Mouse (Mus musculus) myocyte (in vitro differentiated cells): ENCODE measurements around the gene C1galt1. TPM values are rescaled to one million over a fixed set of nuclear protein-coding genes. Genes with fewer than 3 reads are reported as not detected.

Source experiments
- H3K27me3 ChIP-seq: one replicate; pipeline ENCODE4 v1.6.1; 2011; ENCODE audit not compliant: control insufficient read depth, insufficient read depth, insufficient read length
- H3K36me3 ChIP-seq: one replicate; pipeline ENCODE4 v1.6.1; 2011; ENCODE audit not compliant: control insufficient read depth, insufficient read depth
- H3K4me2 ChIP-seq: one replicate; pipeline ENCODE4 v1.6.1; 2011; ENCODE audit warnings: low read depth, control low read depth
- H3K4me3 ChIP-seq: one replicate; pipeline ENCODE4 v1.5.1; 2011; ENCODE audit warnings: mild to moderate bottlenecking, control low read depth, moderate library complexity
- H3K79me2 ChIP-seq: one replicate; pipeline ENCODE4 v1.6.1; 2011; ENCODE audit not compliant: control insufficient read depth, insufficient read depth
- H3ac ChIP-seq: one replicate; pipeline ENCODE4 v1.6.1; 2011; ENCODE audit not compliant: control insufficient read depth, insufficient read length
- CEBPB ChIP-seq: IDR thresholded peaks from 2 replicates; pipeline ENCODE4 v1.6.1; 2011; ENCODE audit warnings: mild to moderate bottlenecking, moderate library complexity; ENCODE audit not compliant: poor library complexity, insufficient read depth, severe bottlenecking
- E2F4 ChIP-seq: IDR thresholded peaks from one replicate; pipeline ENCODE4 v1.6.1; 2011; ENCODE audit warnings: mild to moderate bottlenecking, control low read depth, moderate library complexity; ENCODE audit not compliant: insufficient read depth
- MAX ChIP-seq: IDR thresholded peaks from one replicate; pipeline ENCODE4 v1.6.1; 2011; ENCODE audit warnings: low read depth, mild to moderate bottlenecking, control low read depth
- MYOD1 ChIP-seq, 3 experiments: IDR thresholded peaks; one replicate each; pipeline ENCODE4 v1.6.1; 2011; ENCODE audit warnings: control low read depth in 2 of 3, low read depth in 2 of 3, mild to moderate bottlenecking in 2 of 3, moderate library complexity in 1 of 3; ENCODE audit not compliant: insufficient read length in 2 of 3, control insufficient read depth in 1 of 3
- MYOG ChIP-seq, 3 experiments: IDR thresholded peaks; one replicate each; pipeline ENCODE4 v1.6.1; 2011; ENCODE audit warnings: control low read depth in 2 of 3, low read depth in 2 of 3, mild to moderate bottlenecking in 2 of 3; ENCODE audit not compliant: insufficient read length in 2 of 3, control insufficient read depth in 1 of 3, insufficient read depth in 1 of 3
- POLR2A ChIP-seq: IDR thresholded peaks from one replicate; pipeline ENCODE4 v1.6.1; 2011; ENCODE audit warnings: low read depth, mild to moderate bottlenecking, control low read depth, moderate library complexity; ENCODE audit not compliant: insufficient read length
- POLR2AphosphoS2 ChIP-seq: IDR thresholded peaks from one replicate; pipeline ENCODE4 v1.6.1; 2011; ENCODE audit warnings: low read depth, control low read depth; ENCODE audit not compliant: insufficient read length
- REST ChIP-seq: IDR thresholded peaks from one replicate; pipeline ENCODE4 v1.6.1; 2011; ENCODE audit warnings: mild to moderate bottlenecking, control low read depth, moderate library complexity; ENCODE audit not compliant: insufficient read depth, insufficient read length
- SRF ChIP-seq: IDR thresholded peaks from one replicate; pipeline ENCODE4 v1.6.1; 2011; ENCODE audit warnings: low read depth; ENCODE audit not compliant: control insufficient read depth, insufficient read length
- TCF12 ChIP-seq: IDR thresholded peaks from one replicate; pipeline ENCODE4 v1.6.1; 2011; ENCODE audit warnings: mild to moderate bottlenecking, control low read depth; ENCODE audit not compliant: poor library complexity, insufficient read depth, severe bottlenecking
- TCF3 ChIP-seq: IDR thresholded peaks from one replicate; pipeline ENCODE4 v1.6.1; 2011; ENCODE audit warnings: low read depth, control low read depth; ENCODE audit not compliant: insufficient read length
- USF1 ChIP-seq: IDR thresholded peaks from one replicate; pipeline ENCODE4 v1.6.1; 2011; ENCODE audit warnings: low read depth, mild to moderate bottlenecking, control low read depth, moderate library complexity
- polyA plus RNA-seq: library from polyadenylated mRNA; unstranded; fragments of >200 nt; fragmentation: generic; extraction: Trizol; gene quantifications from one replicate; pipeline ENCODE4 v1.2.1, GENCODE M21; 2012; ENCODE audit warnings: missing spikeins

The C1galt1 gene
- polyA plus RNA-seq, 1 experiment, result 3.4 TPM

GRCm38 (mm10) chr6:7844412-7844801 is 235 bp upstream of the C1galt1 start:
- Histone ChIP-seq H3K4me3 (peak overlapping the region; percentile 44), H3ac (peak overlapping the region; percentile 57), H3K27me3 (no peaks in the 10 kb centered on the region), H3K79me2 (peaks cover 34% of the 10 kb centered on the region), H3K4me2 (peak overlapping the region; percentile 77), H3K36me3 (no peaks in the 10 kb centered on the region)
- TF ChIP-seq POLR2AphosphoS2 (no peak), USF1 (no peak), REST (no peak), TCF3 (peak; percentile 42), MAX (no peak), MYOG (IDR thresholded peaks at IDR 0.05; ENCODE audit: control insufficient read depth in 1 of 3, insufficient read depth in 1 of 3, insufficient read length in 2 of 3, low read depth in 2 of 3) (peak; percentile 39 to 89 (median 85)), TCF12 (no peak), E2F4 (no peak), SRF (peak; percentile 11), MYOD1 (IDR thresholded peaks at IDR 0.05; ENCODE audit: control insufficient read depth in 1 of 3, insufficient read length in 2 of 3, low read depth in 2 of 3) (peak in 2 of 3 experiments; percentile 77 to 92), POLR2A (no peak), CEBPB (no peak)

GRCm38 (mm10) chr6:7845680-7846017 is 1.0 kb downstream of the C1galt1 start:
- no peak for TF ChIP-seq POLR2AphosphoS2
- no peak for TF ChIP-seq USF1
- no peak for TF ChIP-seq E2F4
- no peak for TF ChIP-seq CEBPB
- no peak for TF ChIP-seq MAX
- H3K79me2 ChIP-seq, result peaks cover 45% of the 10 kb centered on the region

GRCm38 (mm10) chr6:7846726-7847439 is 2.2 kb downstream of the C1galt1 start:
- Histone ChIP-seq H3K27me3 (no peaks in the 10 kb centered on the region), H3K4me3 (no peak overlapping the region), H3K79me2 (peaks cover 56% of the 10 kb centered on the region)

More at GRCm38 (mm10) chr6:7845680-7846017, 1.0 kb downstream of the C1galt1 start:
- peak overlapping the region; percentile 44 for H3K4me3 ChIP-seq
- no peaks in the 10 kb centered on the region for H3K27me3 ChIP-seq
- peak overlapping the region; percentile 57 for H3ac ChIP-seq
- no peaks in the 10 kb centered on the region for H3K36me3 ChIP-seq
- H3K4me2 ChIP-seq, result peak overlapping the region; percentile 85

GRCm38 (mm10) chr6:7847890-7848508 is 3.4 kb downstream of the C1galt1 start:
- Histone ChIP-seq H3K27me3 (no peaks in the 10 kb centered on the region), H3K4me3 (no peak overlapping the region), H3ac (no peak overlapping the region), H3K36me3 (no peaks in the 10 kb centered on the region), H3K4me2 (peak overlapping the region; percentile 53), H3K79me2 (peaks cover 62% of the 10 kb centered on the region)
- TF ChIP-seq E2F4 (no peak), SRF (no peak), MAX (no peak), POLR2A (no peak), REST (no peak), MYOG (IDR thresholded peaks at IDR 0.05; ENCODE audit: control insufficient read depth in 1 of 3, insufficient read depth in 1 of 3, insufficient read length in 2 of 3, low read depth in 2 of 3) (no peak), TCF12 (no peak), USF1 (no peak), TCF3 (no peak), POLR2AphosphoS2 (no peak), MYOD1 (IDR thresholded peaks at IDR 0.05; ENCODE audit: control insufficient read depth in 1 of 3, insufficient read length in 2 of 3, low read depth in 2 of 3) (no peak), CEBPB (no peak)

More at GRCm38 (mm10) chr6:7846726-7847439, 2.2 kb downstream of the C1galt1 start:
- Histone ChIP-seq H3K36me3 (no peaks in the 10 kb centered on the region), H3ac (no peak overlapping the region), H3K4me2 (peak overlapping the region; percentile 16)
- TF ChIP-seq E2F4 (no peak), TCF3 (no peak), REST (no peak), USF1 (no peak), MAX (no peak), MYOD1 (IDR thresholded peaks at IDR 0.05; ENCODE audit: control insufficient read depth in 1 of 3, insufficient read length in 2 of 3, low read depth in 2 of 3) (no peak), CEBPB (no peak), SRF (no peak), POLR2AphosphoS2 (no peak), MYOG (IDR thresholded peaks at IDR 0.05; ENCODE audit: control insufficient read depth in 1 of 3, insufficient read depth in 1 of 3, insufficient read length in 2 of 3, low read depth in 2 of 3) (no peak), POLR2A (no peak), TCF12 (no peak)
